Mouse (Mus musculus) liver, postnatal 0 days (tissue): ENCODE results near the gene Ccdc28a.

Experiments used
- CTCF ChIP-seq: sonication (generic); IDR thresholded peaks from 2 replicates; pipeline ENCODE4 v1.5.1; 2016; ENCODE audit warnings: antibody characterized with exemption, low read depth
- EP300 ChIP-seq: IDR thresholded peaks from 2 replicates; pipeline ENCODE4 v1.6.1; 2016; ENCODE audit warnings: antibody characterized with exemption, low read depth, mild to moderate bottlenecking

DNA sequence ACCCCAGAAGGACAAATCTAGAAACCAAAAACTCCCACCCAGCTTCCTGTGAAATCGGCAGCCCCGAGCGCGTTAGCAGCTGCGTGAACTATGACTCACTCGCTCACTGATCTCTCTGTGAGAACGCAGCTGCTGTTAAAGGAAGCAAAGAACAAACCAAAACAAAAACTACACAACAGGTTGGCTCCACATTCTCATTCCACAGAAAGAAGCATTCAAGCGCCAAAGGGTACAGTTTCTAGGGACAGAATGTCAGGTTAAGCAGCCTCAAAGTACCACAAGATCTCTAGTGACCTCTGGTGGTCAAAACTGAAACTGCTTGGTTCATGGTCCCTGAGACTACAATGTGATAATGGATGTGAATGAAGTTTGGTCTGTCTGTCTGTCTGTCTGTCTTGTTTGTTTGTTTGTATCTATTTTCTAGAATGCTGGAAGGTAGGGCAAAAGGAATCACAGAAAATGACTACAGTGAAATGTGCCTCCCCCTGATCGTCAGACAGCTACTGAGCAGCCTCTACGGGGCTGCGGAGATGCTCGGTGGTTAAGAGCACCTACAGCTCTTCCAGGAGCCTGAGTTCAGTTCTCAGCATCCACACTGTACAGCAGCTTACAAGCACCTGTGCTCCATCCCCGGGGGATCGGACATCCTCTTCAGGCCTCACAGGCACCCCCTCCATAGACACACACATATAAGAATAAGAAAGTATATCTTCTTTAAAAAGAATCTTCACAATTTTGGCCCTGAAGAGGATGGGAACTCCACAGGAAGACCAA is 37.4 kb downstream of the Ccdc28a start:
- peak; percentile 97 for TF ChIP-seq CTCF
- no peak for TF ChIP-seq EP300
